Mouse (Mus musculus) embryonic facial prominence, embryonic 14.5 days (tissue): ENCODE measurements around the gene Col9a2. TPM values are rescaled to one million over a fixed set of nuclear protein-coding genes. Genes with fewer than 3 reads are reported as not detected.

Experiments
- ATAC-seq: fragments of 200-750 bp; cut with Nextera tagmentation; 2 replicates; pipeline ENCODE4 v1.8.0; 2017; ENCODE audit warnings: low read depth, moderate number of reproducible peaks, moderate TSS enrichment
- DNase-seq: peaks from one replicate; pipeline ENCODE4 v3.0.0-alpha.2; 2015; ENCODE audit warnings: low spot score
- H3K27ac ChIP-seq: fragments of 300-500 bp; sonication (generic); replicated peaks from 2 replicates; pipeline ENCODE4 v1.5.1; 2014; ENCODE audit warnings: low read depth, mild to moderate bottlenecking, low read length, moderate library complexity
- H3K27me3 ChIP-seq: fragments of 300-500 bp; sonication (generic); replicated peaks from 2 replicates; pipeline ENCODE4 v1.6.1; 2014; ENCODE audit warnings: low read length; ENCODE audit not compliant: control insufficient read depth, insufficient read depth
- H3K36me3 ChIP-seq: fragments of 300-500 bp; sonication (generic); 2 replicates; pipeline ENCODE4 v1.6.1; 2014; ENCODE audit warnings: low read length, mixed read lengths; ENCODE audit not compliant: control insufficient read depth, insufficient read depth
- H3K4me1 ChIP-seq: fragments of 300-500 bp; sonication (generic); 2 replicates; pipeline ENCODE4 v1.6.1; 2014; ENCODE audit warnings: antibody characterized with exemption, low read length; ENCODE audit not compliant: control insufficient read depth, insufficient read depth
- H3K4me2 ChIP-seq: fragments of 300-500 bp; sonication (generic); 2 replicates; pipeline ENCODE4 v1.6.1; 2014; ENCODE audit warnings: low read depth, mild to moderate bottlenecking, low read length, moderate library complexity, mixed read lengths
- H3K4me3 ChIP-seq: fragments of 300-500 bp; sonication (generic); 2 replicates; pipeline ENCODE4 v1.5.1; 2014; ENCODE audit warnings: low read depth, mild to moderate bottlenecking, low read length
- H3K9ac ChIP-seq: fragments of 300-500 bp; sonication (generic); 2 replicates; pipeline ENCODE4 v1.6.1; 2014; ENCODE audit warnings: low read depth, mild to moderate bottlenecking, low read length, moderate library complexity, mixed read lengths
- H3K9me3 ChIP-seq: fragments of 300-500 bp; sonication (generic); 2 replicates; pipeline ENCODE4 v1.6.1; 2016; ENCODE audit warnings: low read length; ENCODE audit not compliant: control insufficient read depth
- WGBS: fragments of 180-500 bp; shearing (Covaris S2); extraction: QIAGEN DNeasy Blood & Tissue Kit; methylation state at CpG from one replicate; pipeline ENCODE4 v1.1.7; 2014; 5-methylcytosine and 5-hydroxymethylcytosine counted together
- polyA plus RNA-seq: library from polyadenylated mRNA; unstranded; fragments of >200 nt; fragmentation: Nextera tagmentation; extraction: Ambion mirVana; gene quantifications from 2 replicates; pipeline ENCODE4 v1.2.1, GENCODE M21; 2014

The Col9a2 gene
- polyA plus RNA-seq, 1 experiment from 2014 or later, result 46.4 TPM

DNA sequence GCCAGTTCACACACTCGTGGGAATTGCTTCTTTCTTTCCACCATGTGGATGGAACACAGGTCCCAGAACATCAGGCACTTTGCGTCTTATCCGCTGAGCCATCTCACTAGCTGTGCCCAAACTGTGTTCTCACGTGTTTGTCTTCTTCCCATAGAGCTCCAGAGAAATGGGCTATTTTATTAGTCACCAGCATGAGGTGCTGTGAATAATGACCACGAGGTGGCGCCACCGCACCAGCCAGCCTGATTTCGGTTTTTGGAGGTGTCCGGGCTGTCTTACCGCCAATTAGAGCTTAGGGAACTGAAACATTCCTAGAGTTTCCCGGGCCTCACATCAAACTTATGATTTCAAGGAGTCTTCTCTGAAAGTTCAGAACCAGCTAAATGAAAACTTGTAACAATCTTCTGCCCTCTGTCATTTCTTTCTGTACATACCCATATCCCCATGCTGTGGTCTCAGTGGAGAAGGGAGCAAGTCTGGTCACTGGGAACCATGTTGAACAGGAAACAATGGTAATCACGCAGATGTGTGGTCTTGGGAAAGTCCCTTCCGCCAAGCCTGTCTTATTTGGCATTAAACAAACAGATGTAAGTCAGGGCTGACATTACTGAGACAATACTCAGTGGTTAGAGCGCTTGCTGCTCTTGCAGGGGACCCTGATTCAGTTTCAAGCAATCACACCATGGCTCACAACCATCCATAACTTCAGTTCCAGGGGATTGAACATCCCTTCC is 10.4 kb upstream of the Col9a2 start:
- Histone ChIP-seq H3K4me1 (no peaks in the 10 kb centered on the region), H3K27ac (no peak overlapping the region), H3K4me2 (no peak overlapping the region), H3K4me3 (no peak overlapping the region), H3K9ac (no peak overlapping the region), H3K36me3 (no peaks in the 10 kb centered on the region), H3K27me3 (no peaks in the 10 kb centered on the region), H3K9me3 (no peaks in the 10 kb centered on the region)
- DNase-seq (peak; percentile 31), ATAC-seq (no peak)
- WGBS, result 26% methylated on average over 14 of the region's 14 CpGs

DNA sequence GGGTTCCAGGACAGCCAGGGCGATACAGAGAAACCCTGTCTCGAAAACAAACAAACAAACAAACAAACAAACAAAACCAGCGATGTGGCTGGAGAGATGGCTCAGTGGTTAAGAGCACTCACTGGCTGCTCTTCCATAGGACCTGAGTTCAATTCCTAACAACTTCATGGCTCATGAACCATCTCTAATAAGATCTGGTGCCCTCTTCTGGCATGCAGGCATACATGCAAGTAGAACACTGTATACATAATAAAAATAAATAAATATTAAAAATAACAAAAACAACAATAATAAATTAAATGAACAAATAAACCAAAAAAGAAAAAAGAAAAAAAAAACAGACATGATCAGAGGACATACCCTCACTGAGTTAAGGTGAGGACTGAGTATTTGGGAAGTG is 9.6 kb upstream of the Col9a2 start:
- DNase-seq (no peak), ATAC-seq (no peak)
- WGBS, result 72% methylated on average over 3 of the region's 3 CpGs
- H3K27ac ChIP-seq, result no peak overlapping the region
- no peak overlapping the region for H3K4me3 ChIP-seq
- H3K36me3 ChIP-seq, result no peaks in the 10 kb centered on the region
- H3K9ac ChIP-seq, result no peak overlapping the region
- H3K4me2 ChIP-seq, result no peak overlapping the region
- H3K27me3 ChIP-seq, result no peaks in the 10 kb centered on the region
- H3K4me1 ChIP-seq, result no peaks in the 10 kb centered on the region
- no peaks in the 10 kb centered on the region for H3K9me3 ChIP-seq

DNA sequence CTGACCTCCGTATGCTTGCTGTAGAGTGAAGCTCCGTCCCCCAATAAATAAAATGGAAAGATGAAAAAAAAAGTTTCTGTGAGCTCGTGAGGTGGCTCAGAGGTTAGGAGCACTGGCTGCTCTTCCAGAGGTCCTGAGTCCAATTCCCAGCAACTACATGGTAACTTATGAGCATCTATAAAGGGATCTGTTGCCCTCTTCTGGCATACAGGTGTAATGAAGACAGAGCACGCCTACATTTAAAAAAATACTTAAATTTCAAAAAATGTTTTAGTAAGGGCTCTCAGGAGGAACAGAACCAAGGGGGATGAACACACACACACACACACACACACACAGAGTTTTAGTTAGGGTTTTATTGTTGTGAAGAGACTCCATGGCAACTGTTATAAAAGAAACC is 7.7 kb upstream of the Col9a2 start:
- Histone ChIP-seq H3K9ac (no peak overlapping the region), H3K4me2 (no peak overlapping the region), H3K27ac (no peak overlapping the region), H3K27me3 (no peaks in the 10 kb centered on the region), H3K9me3 (no peaks in the 10 kb centered on the region), H3K4me3 (no peak overlapping the region), H3K4me1 (no peaks in the 10 kb centered on the region), H3K36me3 (no peaks in the 10 kb centered on the region)
- DNase-seq (no peak), ATAC-seq (no peak)
- 65% methylated on average over 4 of the region's 4 CpGs for WGBS

DNA sequence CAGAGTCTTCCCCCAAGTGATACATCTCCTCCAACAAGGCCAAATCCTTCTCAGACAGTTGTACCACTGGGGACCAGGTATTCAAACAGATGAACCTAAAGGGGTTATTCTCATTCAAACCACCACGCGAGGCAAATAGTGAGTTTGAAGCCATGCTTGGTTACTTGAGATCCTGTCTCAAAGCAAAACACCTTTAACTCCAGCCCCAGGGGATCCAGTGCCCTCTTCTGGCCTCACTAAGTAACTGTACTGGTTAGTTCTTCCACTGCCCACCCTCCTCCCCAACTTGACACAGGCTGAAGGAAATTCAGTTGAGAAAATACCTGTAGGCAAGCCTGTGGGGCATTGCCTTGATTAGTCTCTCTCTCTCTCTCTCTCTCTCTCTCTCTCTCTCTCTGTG is 6.2 kb upstream of the Col9a2 start:
- WGBS, result 77% methylated on average over 2 of the region's 2 CpGs
- H3K9me3 ChIP-seq, result no peaks in the 10 kb centered on the region
- no peak overlapping the region for H3K9ac ChIP-seq
- DNase-seq, result no peak
- no peaks in the 10 kb centered on the region for H3K36me3 ChIP-seq
- H3K27ac ChIP-seq, result no peak overlapping the region
- H3K27me3 ChIP-seq, result no peaks in the 10 kb centered on the region
- H3K4me2 ChIP-seq, result no peak overlapping the region
- H3K4me1 ChIP-seq, result no peaks in the 10 kb centered on the region
- ATAC-seq, result no peak
- H3K4me3 ChIP-seq, result no peak overlapping the region

DNA sequence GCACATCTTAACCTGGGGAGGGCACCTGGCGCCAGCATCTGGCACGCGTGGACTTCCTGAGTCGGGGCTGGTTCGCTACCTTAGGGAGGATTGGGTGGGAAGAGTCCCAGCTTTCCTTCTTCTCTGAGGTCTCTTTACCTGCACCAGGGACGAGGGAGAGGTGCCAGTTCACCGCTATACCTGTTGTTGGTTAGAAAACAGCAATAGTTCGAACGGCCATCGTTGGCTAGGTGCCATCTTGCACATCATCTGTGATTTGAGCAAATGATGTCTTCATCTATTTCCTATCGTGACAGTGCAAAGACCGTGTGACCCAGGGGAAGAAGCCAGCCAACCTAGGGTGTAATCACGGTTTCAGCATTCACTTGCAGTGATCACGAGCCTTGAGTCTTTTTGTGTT is 1.1 kb downstream of the Col9a2 start:
- H3K27ac ChIP-seq, result peak overlapping the region; percentile 72
- peaks cover 14% of the 10 kb centered on the region for H3K4me1 ChIP-seq
- H3K4me2 ChIP-seq, result peak overlapping the region; percentile 75
- peak overlapping the region; percentile 52 for H3K4me3 ChIP-seq
- no peak for ATAC-seq
- 0 out of 2 replicates have a peak, but pooled peaks cover 8% of the 10 kb centered on the region for H3K36me3 ChIP-seq
- DNase-seq, result no peak
- no peaks in the 10 kb centered on the region for H3K9me3 ChIP-seq
- 54% methylated on average over 14 of the region's 14 CpGs for WGBS
- peak overlapping the region; percentile 68; the same call in 1 of the 2 replicates for H3K9ac ChIP-seq
- 0 out of 2 replicates have a peak, but pooled peaks cover 10% of the 10 kb centered on the region for H3K27me3 ChIP-seq

DNA sequence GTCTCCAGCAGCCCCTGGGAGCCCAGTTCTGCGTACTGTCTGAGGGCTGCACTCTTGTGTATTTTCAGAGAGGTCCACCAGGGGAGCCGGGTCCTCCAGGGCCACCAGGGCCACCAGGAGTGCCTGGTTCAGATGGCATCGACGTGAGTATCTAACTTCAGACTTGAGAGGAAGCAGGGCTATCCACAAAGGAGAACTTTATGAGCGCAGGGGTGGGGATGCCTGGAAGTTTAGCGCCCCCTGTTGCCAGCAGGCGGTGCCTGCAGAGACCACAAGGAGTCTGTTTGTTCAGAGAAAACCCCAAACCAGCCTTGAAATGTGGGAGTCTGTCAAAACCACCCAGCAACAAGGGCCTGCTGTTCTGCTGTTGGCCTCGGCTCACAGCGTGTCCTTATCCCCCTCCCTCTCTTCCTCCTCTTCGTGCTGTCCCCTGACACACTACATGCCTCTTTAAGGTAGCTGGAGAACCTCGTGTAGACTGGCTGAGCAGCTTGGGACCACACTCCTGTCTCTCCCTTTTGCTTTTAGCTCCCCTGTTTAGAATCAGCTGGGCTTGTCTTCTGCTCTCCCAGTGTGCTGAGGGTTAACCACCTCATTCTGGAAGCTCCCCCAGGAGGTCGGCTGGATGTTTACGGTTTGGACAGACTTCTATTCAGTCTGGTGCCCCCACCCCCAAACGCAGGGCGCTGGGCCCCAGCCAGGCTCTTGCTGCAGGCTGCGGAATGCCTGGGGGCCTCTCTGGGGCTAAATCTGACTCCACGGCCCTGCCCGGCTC is 1.9 kb downstream of the Col9a2 start:
- peak overlapping the region; percentile 22 for H3K9ac ChIP-seq
- 0 out of 2 replicates have a peak, but pooled peaks cover 10% of the 10 kb centered on the region for H3K27me3 ChIP-seq
- DNase-seq (peak; percentile 88), ATAC-seq (peak; percentile 79)
- peak overlapping the region; percentile 52 for H3K4me3 ChIP-seq
- 0 out of 2 replicates have a peak, but pooled peaks cover 8% of the 10 kb centered on the region for H3K36me3 ChIP-seq
- peak overlapping the region; percentile 72 for H3K27ac ChIP-seq
- peaks cover 14% of the 10 kb centered on the region for H3K4me1 ChIP-seq
- peak overlapping the region; percentile 75 for H3K4me2 ChIP-seq
- WGBS, result 6% methylated on average over 18 of the region's 18 CpGs
- H3K9me3 ChIP-seq, result no peaks in the 10 kb centered on the region

DNA sequence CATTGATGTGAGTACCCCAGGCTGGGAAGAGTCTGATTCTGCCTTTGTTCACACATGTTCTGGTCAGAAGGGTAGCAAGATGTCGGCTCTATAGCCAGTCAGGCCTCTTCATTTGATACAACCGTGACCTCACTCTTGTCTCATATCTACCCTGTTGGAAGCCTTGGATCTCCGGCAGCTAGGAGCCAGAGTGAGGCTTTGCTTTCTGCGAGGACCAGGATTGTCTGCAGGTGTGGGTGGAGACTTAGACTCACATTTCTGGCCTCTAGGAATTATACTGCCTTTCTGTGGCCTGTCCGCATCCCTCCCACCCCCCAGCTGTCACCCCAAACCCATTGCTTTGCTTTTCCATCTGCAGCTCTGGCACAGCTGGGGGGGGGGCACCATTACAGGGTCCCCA is 3.3 kb downstream of the Col9a2 start:
- 0 out of 2 replicates have a peak, but pooled peaks cover 10% of the 10 kb centered on the region for H3K27me3 ChIP-seq
- 0 out of 2 replicates have a peak, but pooled peaks cover 8% of the 10 kb centered on the region for H3K36me3 ChIP-seq
- no peaks in the 10 kb centered on the region for H3K9me3 ChIP-seq
- H3K4me1 ChIP-seq, result peaks cover 14% of the 10 kb centered on the region
- DNase-seq (no peak), ATAC-seq (no peak)
- H3K27ac ChIP-seq, result peak overlapping the region; percentile 72
- peak overlapping the region; percentile 75; the same call in 1 of the 2 replicates for H3K4me2 ChIP-seq
- H3K4me3 ChIP-seq, result no peak overlapping the region
- 45% methylated on average over 5 of the region's 5 CpGs for WGBS
- H3K9ac ChIP-seq, result no peak overlapping the region

DNA sequence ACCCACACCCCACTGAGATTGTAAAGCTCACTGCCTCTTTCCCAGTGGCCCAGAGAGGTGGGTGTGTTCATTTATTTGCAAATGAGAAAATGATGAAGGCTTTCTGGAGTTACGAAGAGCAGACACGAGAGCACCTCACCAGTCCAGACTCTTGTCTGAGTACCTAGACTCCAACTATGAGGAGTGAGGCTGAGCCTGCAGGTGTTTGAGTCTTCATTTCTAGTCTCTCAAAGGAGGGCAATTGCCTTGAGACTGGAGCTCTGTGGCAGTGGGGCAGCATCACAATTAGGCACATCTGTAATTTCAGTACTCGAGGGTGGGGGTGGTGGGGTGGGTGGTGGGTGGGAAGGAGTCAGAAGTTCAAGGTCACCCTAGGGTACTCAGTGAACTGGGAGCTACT is 3.8 kb downstream of the Col9a2 start:
- Histone ChIP-seq H3K9ac (no peak overlapping the region), H3K27me3 (0 out of 2 replicates have a peak, but pooled peaks cover 10% of the 10 kb centered on the region), H3K4me3 (no peak overlapping the region), H3K9me3 (no peaks in the 10 kb centered on the region), H3K4me2 (0 out of 2 replicates have a peak overlapping the region, but pooled peaks have one; percentile 75), H3K36me3 (0 out of 2 replicates have a peak, but pooled peaks cover 8% of the 10 kb centered on the region), H3K27ac (no peak overlapping the region), H3K4me1 (peaks cover 14% of the 10 kb centered on the region)
- no peak for DNase-seq
- ATAC-seq, result no peak
- WGBS, result 56% methylated on average over 3 of the region's 3 CpGs
